Mouse (Mus musculus) hindbrain, embryonic 13.5 days (tissue): ENCODE data around the gene Aurkaip1. TPM values are rescaled to one million over a fixed set of nuclear protein-coding genes. Genes with fewer than 3 reads are reported as not detected.
"Not testable (repeated sequence)": the region's sequence is repeated elsewhere in the genome, so short reads cannot be mapped to it uniquely, and the experiment has no call there.

Source experiments
- ATAC-seq: fragments of 200-750 bp; cut with Nextera tagmentation; 2 replicates; pipeline ENCODE4 v1.8.0; 2017; ENCODE audit warnings: moderate TSS enrichment; ENCODE audit not compliant: low FRiP score
- H3K27ac ChIP-seq: fragments of 300-500 bp; sonication (generic); 2 replicates; pipeline ENCODE4 v1.5.1; 2015; ENCODE audit warnings: inconsistent platforms, mild to moderate bottlenecking, moderate library complexity
- H3K27me3 ChIP-seq: fragments of 300-500 bp; sonication (generic); 2 replicates; pipeline ENCODE4 v1.6.1; 2015; ENCODE audit warnings: mild to moderate bottlenecking, inconsistent platforms
- H3K36me3 ChIP-seq: fragments of 300-500 bp; sonication (generic); 2 replicates; pipeline ENCODE4 v1.6.1; 2015; ENCODE audit warnings: mild to moderate bottlenecking, inconsistent platforms
- H3K4me1 ChIP-seq: fragments of 300-500 bp; sonication (generic); replicated peaks from 2 replicates; pipeline ENCODE4 v1.6.1; 2015; ENCODE audit warnings: inconsistent platforms
- H3K4me2 ChIP-seq: fragments of 300-500 bp; sonication (generic); 2 replicates; pipeline ENCODE4 v1.6.1; 2015; ENCODE audit warnings: inconsistent platforms, mild to moderate bottlenecking, moderate library complexity
- H3K4me3 ChIP-seq: fragments of 300-500 bp; sonication (generic); 2 replicates; pipeline ENCODE4 v1.5.1; 2015; ENCODE audit warnings: mild to moderate bottlenecking, inconsistent platforms
- H3K9ac ChIP-seq: fragments of 300-500 bp; sonication (generic); 2 replicates; pipeline ENCODE4 v1.6.1; 2015; ENCODE audit warnings: mild to moderate bottlenecking, inconsistent platforms
- H3K9me3 ChIP-seq: fragments of 300-500 bp; sonication (generic); 2 replicates; pipeline ENCODE4 v1.6.1; 2016; ENCODE audit warnings: inconsistent platforms
- WGBS: fragments of 180-500 bp; shearing (Covaris S2); methylation state at CpG from one replicate; pipeline ENCODE4 v1.1.7; 2015; 5-methylcytosine and 5-hydroxymethylcytosine counted together
- polyA plus RNA-seq: library from polyadenylated mRNA; unstranded; fragments of >200 nt; fragmentation: Nextera tagmentation; extraction: Ambion mirVana; gene quantifications from 2 replicates; pipeline ENCODE4 v1.2.1, GENCODE M21; 2015

Gene Aurkaip1
- 142 and 148 TPM in 2 replicates for polyA plus RNA-seq

DNA sequence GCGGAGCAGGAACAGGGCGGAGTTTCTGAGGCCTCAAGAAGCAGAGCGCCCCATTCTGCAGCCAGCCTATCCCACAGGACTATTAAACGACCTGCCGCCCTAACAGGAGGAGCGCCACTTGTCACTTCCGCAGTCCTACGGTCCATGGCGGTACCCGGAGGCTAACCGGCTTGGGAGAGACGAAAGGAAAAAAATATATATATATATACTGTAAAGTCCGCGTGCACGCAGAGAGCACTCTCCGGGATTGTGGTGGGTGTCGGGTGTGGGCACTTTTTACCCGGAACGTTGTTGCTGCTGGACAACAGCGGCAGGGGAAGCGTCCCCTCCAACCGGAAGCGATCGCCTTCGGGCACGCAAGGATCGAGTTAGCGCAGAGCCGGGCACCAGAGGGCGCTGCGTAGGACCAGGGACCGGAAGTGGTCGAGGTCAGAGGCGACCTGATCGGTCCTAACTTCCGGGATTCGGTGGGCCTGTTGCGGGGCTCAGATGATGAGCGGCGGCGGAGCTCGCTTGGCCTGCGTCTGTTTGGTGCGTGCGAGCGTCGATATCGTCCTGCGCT, at the start of gene Aurkaip1:
Gene Aurkaip1, plus strand, starts transcription at position 68 of the 562 bp plus-strand sequence.
- Histone ChIP-seq H3K4me3 (peak within 1 kb of the TSS; percentile 89), H3K27ac (peak within 1 kb of the TSS; percentile 89)
- ATAC-seq = peak; percentile 94

GRCm38 (mm10) chr4:155783486-155784080, 47.5 kb upstream of the Aurkaip1 start:
- Histone ChIP-seq H3K4me2 (peak overlapping the region; percentile 68), H3K9ac (peak overlapping the region; percentile 84), H3K27me3 (no peaks in the 10 kb centered on the region), H3K4me3 (peak overlapping the region; percentile 63), H3K4me1 (peaks cover 20% of the 10 kb centered on the region), H3K9me3 (no peaks in the 10 kb centered on the region), H3K27ac (peak overlapping the region; percentile 95), H3K36me3 (no peaks in the 10 kb centered on the region)
- WGBS = 44% methylated on average over 16 of the region's 16 CpGs
- ATAC-seq = 0 out of 2 replicates have a peak, but pooled peaks have one; percentile 18

More for the DNA sequence above, at the start of gene Aurkaip1:
- Histone ChIP-seq H3K27me3 (no peaks in the 10 kb centered on the region), H3K9me3 (no peaks in the 10 kb centered on the region), H3K36me3 (peaks cover 16% of the 10 kb centered on the region), H3K9ac (peak within 1 kb of the TSS; percentile 91), H3K4me2 (peak within 1 kb of the TSS; percentile 99), H3K4me1 (peaks cover 29% of the 10 kb centered on the region)
- WGBS = under 1% methylated on average over 49 of the region's 49 CpGs

GRCm38 (mm10) chr4:155784081-155784701, 46.9 kb upstream of the Aurkaip1 start:
- Histone ChIP-seq H3K27me3 (no peaks in the 10 kb centered on the region), H3K9ac (peak overlapping the region; percentile 84), H3K4me2 (peak overlapping the region; percentile 68), H3K4me3 (peak overlapping the region; percentile 63), H3K4me1 (peaks cover 20% of the 10 kb centered on the region), H3K27ac (peak overlapping the region; percentile 95), H3K36me3 (no peaks in the 10 kb centered on the region), H3K9me3 (no peaks in the 10 kb centered on the region)
- WGBS = under 1% methylated on average over 52 of the region's 52 CpGs
- ATAC-seq = peak; percentile 86

- H3K4me2 ChIP-seq = peak overlapping the region; percentile 20; the same call in 1 of the 2 replicates
Measured at GRCm38 (mm10) chr4:155785246-155785645, 45.8 kb upstream of the Aurkaip1 start.

GRCm38 (mm10) chr4:155785819-155786218, 45.3 kb upstream of the Aurkaip1 start, which contains the start of gene Tmem88b:
Gene Tmem88b, minus strand, starts transcription at chr4:155785874.
- peak within 1 kb of the TSS; percentile 95; the same call in 1 of the 2 replicates for H3K27ac ChIP-seq
- no peak for ATAC-seq
- 67% methylated on average over 5 of the region's 5 CpGs for WGBS
- no peaks in the 10 kb centered on the region for H3K27me3 ChIP-seq
- H3K4me2 ChIP-seq = peak within 1 kb of the TSS; percentile 68
- no peaks in the 10 kb centered on the region for H3K36me3 ChIP-seq
- H3K4me3 ChIP-seq = peak within 1 kb of the TSS; percentile 63
- no peaks in the 10 kb centered on the region for H3K9me3 ChIP-seq
- H3K9ac ChIP-seq = peak within 1 kb of the TSS; percentile 84
- H3K4me1 ChIP-seq = peaks cover 18% of the 10 kb centered on the region

More at GRCm38 (mm10) chr4:155785246-155785645, 45.8 kb upstream of the Aurkaip1 start:
- peaks cover 20% of the 10 kb centered on the region for H3K4me1 ChIP-seq
- WGBS = 83% methylated on average over 10 of the region's 10 CpGs
- no peak overlapping the region for H3K4me3 ChIP-seq
- no peaks in the 10 kb centered on the region for H3K27me3 ChIP-seq
- H3K9ac ChIP-seq = 0 out of 2 replicates have a peak overlapping the region, but pooled peaks have one; percentile 19
- H3K27ac ChIP-seq = no peak overlapping the region
- no peaks in the 10 kb centered on the region for H3K36me3 ChIP-seq
- ATAC-seq = no peak
- H3K9me3 ChIP-seq = no peaks in the 10 kb centered on the region

GRCm38 (mm10) chr4:155788300-155788699, 42.8 kb upstream of the Aurkaip1 start:
- 76% methylated on average over 3 of the region's 3 CpGs for WGBS
- Histone ChIP-seq H3K9me3 (no peaks in the 10 kb centered on the region), H3K9ac (no peak overlapping the region)

DNA sequence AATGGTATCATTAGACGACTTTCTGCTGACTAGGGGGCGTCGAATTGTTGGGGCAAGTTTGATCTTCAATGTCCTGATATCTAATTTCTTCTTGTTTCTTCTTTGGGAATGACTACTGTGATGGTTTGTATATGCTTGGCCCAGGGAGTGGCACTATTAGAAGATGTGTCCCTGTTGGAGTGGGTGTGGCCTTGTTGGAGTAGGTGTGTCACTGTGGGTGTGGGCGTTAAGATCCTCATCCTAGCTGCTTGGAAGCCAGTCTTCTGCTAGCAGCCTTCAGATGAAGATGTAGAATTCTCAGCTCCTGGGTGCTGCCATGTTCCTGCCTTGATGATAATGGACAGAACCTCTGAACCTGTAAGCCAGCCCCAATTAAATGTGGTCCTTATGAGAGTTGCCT, 42.2 kb upstream of the Aurkaip1 start:
- ATAC-seq, H3K4me3 ChIP-seq, H3K27ac ChIP-seq, H3K27me3 ChIP-seq, H3K36me3 ChIP-seq, H3K9ac ChIP-seq, H3K9me3 ChIP-seq, H3K4me2 ChIP-seq: not testable (repeated sequence)
- WGBS = 86% methylated on average over 4 of the region's 4 CpGs
- peaks cover 12% of the 10 kb centered on the region for H3K4me1 ChIP-seq

More at GRCm38 (mm10) chr4:155788300-155788699, 42.8 kb upstream of the Aurkaip1 start:
- Histone ChIP-seq H3K4me1 (peaks cover 17% of the 10 kb centered on the region), H3K36me3 (no peaks in the 10 kb centered on the region), H3K4me3 (no peak overlapping the region), H3K27ac (no peak overlapping the region), H3K4me2 (no peak overlapping the region), H3K27me3 (peaks cover 6% of the 10 kb centered on the region; the same call in 1 of the 2 replicates)
- ATAC-seq = no peak

DNA sequence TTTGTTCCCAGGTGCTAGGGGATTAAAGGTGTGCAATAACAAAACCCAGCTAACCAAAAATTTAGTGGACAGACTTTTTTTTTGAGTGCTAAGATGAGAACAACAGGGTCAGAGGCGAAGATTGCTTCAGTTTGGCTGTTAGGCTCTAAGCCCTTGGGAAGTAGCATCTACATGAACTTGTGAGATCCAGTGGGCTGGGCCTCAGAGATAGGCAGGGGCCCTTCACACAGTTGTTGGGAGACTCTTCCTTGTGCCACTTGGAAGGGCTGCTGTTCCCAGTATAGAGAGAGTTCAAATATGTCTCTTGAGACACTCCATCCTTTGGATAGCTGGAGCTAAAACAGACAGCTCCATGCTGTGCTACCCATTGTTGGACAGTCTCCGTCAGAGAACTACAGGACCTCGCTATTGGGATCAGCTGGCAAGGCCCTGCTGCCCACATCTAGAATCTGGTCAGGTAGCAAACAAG, 41.0 kb upstream of the Aurkaip1 start, which contains the start of gene Ankrd65:
Gene Ankrd65, plus strand, starts transcription at position 419 of the 469 bp plus-strand sequence.
- ATAC-seq = no peak
- H3K9me3 ChIP-seq = no peaks in the 10 kb centered on the region
- H3K9ac ChIP-seq = no peak within 1 kb of the TSS
- WGBS = 73% methylated on average over 3 of the region's 3 CpGs
- no peak within 1 kb of the TSS for H3K27ac ChIP-seq
- H3K4me1 ChIP-seq = peaks cover 7% of the 10 kb centered on the region; the same call in 1 of the 2 replicates
- peaks cover 6% of the 10 kb centered on the region; the same call in 1 of the 2 replicates for H3K27me3 ChIP-seq
- no peaks in the 10 kb centered on the region for H3K36me3 ChIP-seq
- H3K4me3 ChIP-seq = no peak within 1 kb of the TSS
- no peak within 1 kb of the TSS for H3K4me2 ChIP-seq

- Histone ChIP-seq H3K9me3 (no peaks in the 10 kb centered on the region), H3K27ac (no peak overlapping the region), H3K4me3 (no peak overlapping the region), H3K9ac (no peak overlapping the region), H3K36me3 (no peaks in the 10 kb centered on the region), H3K27me3 (peaks cover 6% of the 10 kb centered on the region; the same call in 1 of the 2 replicates), H3K4me1 (peaks cover under 1% of the 10 kb centered on the region; the same call in 1 of the 2 replicates), H3K4me2 (no peak overlapping the region)
- no peak for ATAC-seq
- 76% methylated on average over 3 of the region's 3 CpGs for WGBS
Measured at GRCm38 (mm10) chr4:155790650-155791161, 40.4 kb upstream of the Aurkaip1 start.

DNA sequence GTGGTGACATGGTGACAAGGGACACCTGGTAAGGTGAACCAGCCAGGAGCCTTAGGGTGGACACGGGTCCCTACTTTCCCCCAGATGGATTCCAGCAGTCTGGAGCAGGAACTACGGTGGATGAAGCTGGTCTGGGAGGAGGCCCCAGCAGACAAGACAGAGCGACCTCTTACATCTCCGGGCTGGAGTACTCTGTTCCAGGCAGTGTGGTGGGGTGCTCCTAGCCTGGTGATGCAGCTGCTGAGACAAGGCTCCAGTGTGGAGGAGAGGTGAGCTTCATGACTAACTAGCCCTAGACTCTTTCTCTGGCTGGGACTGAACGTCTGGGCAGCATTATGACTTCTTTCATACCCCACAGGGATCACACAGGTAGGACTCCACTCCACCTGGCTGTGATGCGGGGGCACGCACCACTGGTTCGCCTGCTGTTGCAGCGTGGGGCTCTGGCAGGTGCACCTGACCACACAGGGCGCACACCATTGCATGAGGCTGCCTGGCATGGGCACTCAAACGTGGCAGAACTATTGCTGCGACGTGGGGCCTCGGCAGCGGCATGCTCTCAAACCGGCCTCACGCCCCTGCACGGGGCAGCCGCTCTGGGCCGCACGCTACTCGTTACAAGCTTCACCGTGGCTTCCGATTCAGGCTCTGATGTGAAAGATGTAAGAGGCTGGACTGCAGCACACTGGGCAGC, 39.7 kb upstream of the Aurkaip1 start:
- 77% methylated on average over 24 of the region's 24 CpGs for WGBS
- Histone ChIP-seq H3K36me3 (no peaks in the 10 kb centered on the region), H3K4me1 (no peaks in the 10 kb centered on the region), H3K9me3 (no peaks in the 10 kb centered on the region), H3K9ac (no peak overlapping the region), H3K4me2 (no peak overlapping the region), H3K27ac (no peak overlapping the region), H3K27me3 (peaks cover 10% of the 10 kb centered on the region; the same call in 1 of the 2 replicates), H3K4me3 (no peak overlapping the region)
- no peak for ATAC-seq

- Histone ChIP-seq H3K4me2 (no peak overlapping the region), H3K27ac (no peak overlapping the region), H3K27me3 (peaks cover 13% of the 10 kb centered on the region; the same call in 1 of the 2 replicates), H3K4me3 (no peak overlapping the region), H3K4me1 (no peaks in the 10 kb centered on the region), H3K36me3 (no peaks in the 10 kb centered on the region), H3K9me3 (no peaks in the 10 kb centered on the region), H3K9ac (no peak overlapping the region)
- no peak for ATAC-seq
- 81% methylated on average over 2 of the region's 2 CpGs for WGBS
Measured at GRCm38 (mm10) chr4:155793730-155794129, 37.3 kb upstream of the Aurkaip1 start.
